Mouse (Mus musculus) stomach, postnatal 0 days (tissue): ENCODE measurements around the gene Tekt1. TPM values are rescaled to one million over a fixed set of nuclear protein-coding genes. Genes with fewer than 3 reads are reported as not detected.
A peak's percentile ranks its signal among the peaks of the same experiment; 100 is the strongest.

Experiments
- ATAC-seq: fragments of 200-750 bp; cut with Nextera tagmentation; 2 replicates; pipeline ENCODE4 v1.8.0; 2017; ENCODE audit not compliant: low FRiP score, low TSS enrichment
- DNase-seq: peaks from one replicate; pipeline ENCODE4 v3.0.0-alpha.2; 2016; ENCODE audit warnings: low spot score
- H3K27ac ChIP-seq: fragments of 300-500 bp; sonication (generic); replicated peaks from 2 replicates; pipeline ENCODE4 v1.5.1; 2014; ENCODE audit warnings: mild to moderate bottlenecking, control low read depth
- H3K27me3 ChIP-seq: fragments of 300-500 bp; sonication (generic); 2 replicates; pipeline ENCODE4 v1.6.1; 2014; ENCODE audit warnings: low read length; ENCODE audit not compliant: control insufficient read depth, insufficient read depth
- H3K36me3 ChIP-seq: fragments of 300-500 bp; sonication (generic); 2 replicates; pipeline ENCODE4 v1.6.1; 2014; ENCODE audit warnings: low read length, mixed read lengths; ENCODE audit not compliant: control insufficient read depth, insufficient read depth
- H3K4me1 ChIP-seq: fragments of 300-500 bp; sonication (generic); replicated peaks from 2 replicates; pipeline ENCODE4 v1.6.1; 2014; ENCODE audit warnings: antibody characterized with exemption; ENCODE audit not compliant: control insufficient read depth, insufficient read depth
- H3K4me2 ChIP-seq: fragments of 300-500 bp; sonication (generic); replicated peaks from 2 replicates; pipeline ENCODE4 v1.6.1; 2014; ENCODE audit warnings: low read depth, mild to moderate bottlenecking, control low read depth, moderate library complexity
- H3K4me3 ChIP-seq: fragments of 300-500 bp; sonication (generic); 2 replicates; pipeline ENCODE4 v1.5.1; 2014; ENCODE audit warnings: low read depth, low read length, control low read depth
- H3K9ac ChIP-seq: fragments of 300-500 bp; sonication (generic); 2 replicates; pipeline ENCODE4 v1.6.1; 2014; ENCODE audit warnings: mild to moderate bottlenecking, low read length, control low read depth, mixed read lengths
- H3K9me3 ChIP-seq: fragments of 300-500 bp; sonication (generic); 2 replicates; pipeline ENCODE4 v1.6.1; 2016; ENCODE audit warnings: low read length; ENCODE audit not compliant: control insufficient read depth
- CTCF ChIP-seq: IDR thresholded peaks from 2 replicates; pipeline ENCODE4 v1.5.1; 2016; ENCODE audit warnings: antibody characterized with exemption, low read depth, mild to moderate bottlenecking, moderate library complexity
- EP300 ChIP-seq: optimal IDR thresholded peaks from 2 replicates; pipeline ENCODE3; 2016; ENCODE audit warnings: antibody characterized with exemption
- WGBS: fragments of 180-500 bp; shearing (Covaris S2); extraction: QIAGEN DNeasy Blood & Tissue Kit; methylation state at CpG from one replicate; pipeline ENCODE4 v1.1.7; 2014; 5-methylcytosine and 5-hydroxymethylcytosine counted together
- polyA plus RNA-seq: library from polyadenylated mRNA; unstranded; fragments of >200 nt; fragmentation: Nextera tagmentation; extraction: Ambion mirVana; gene quantifications from 2 replicates; pipeline ENCODE4 v1.2.1, GENCODE M21; 2015

Tekt1 gene
- polyA plus RNA-seq, 1 experiment from 2014 or later, result not detected

GRCm38 (mm10) chr11:72325701-72326100, 36.5 kb downstream of the Tekt1 start:
- ATAC-seq (no peak), DNase-seq (no peak)
- Histone ChIP-seq H3K4me3 (no peak overlapping the region), H3K27me3 (no peaks in the 10 kb centered on the region), H3K4me1 (no peaks in the 10 kb centered on the region), H3K36me3 (no peaks in the 10 kb centered on the region), H3K4me2 (no peak overlapping the region), H3K9ac (no peak overlapping the region), H3K9me3 (no peaks in the 10 kb centered on the region), H3K27ac (no peak overlapping the region)
- TF ChIP-seq CTCF (no peak), EP300 (no peak)
- WGBS, result 82% methylated on average over 4 of the region's 4 CpGs

DNA sequence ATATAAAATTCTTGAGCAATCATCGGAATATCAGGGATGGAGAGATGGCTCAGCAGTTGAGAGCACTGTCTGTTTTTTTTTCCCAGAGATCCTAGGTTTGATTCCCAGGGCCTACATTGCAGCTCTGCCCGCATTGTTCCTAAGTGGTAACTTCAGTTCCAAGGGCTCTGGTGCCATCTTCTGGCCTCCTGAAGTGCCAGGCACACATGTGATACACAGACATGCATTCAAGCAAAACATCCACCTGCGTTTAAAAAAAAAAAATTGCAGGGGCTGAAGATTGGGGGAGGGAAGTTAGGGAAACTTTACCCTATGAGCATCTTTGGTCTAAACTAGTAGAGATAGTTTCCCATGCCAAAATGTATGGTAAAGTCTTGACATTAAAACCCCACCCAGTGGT, 37.8 kb downstream of the Tekt1 start:
- 62% methylated on average over 3 of the region's 3 CpGs for WGBS
- DNase-seq, result no peak
- Histone ChIP-seq H3K9me3 (no peaks in the 10 kb centered on the region), H3K9ac (no peak overlapping the region), H3K36me3 (no peaks in the 10 kb centered on the region), H3K4me2 (no peak overlapping the region), H3K4me3 (no peak overlapping the region), H3K4me1 (no peaks in the 10 kb centered on the region), H3K27me3 (no peaks in the 10 kb centered on the region), H3K27ac (no peak overlapping the region)
- ATAC-seq, result no peak
- peak; percentile 62 for TF ChIP-seq CTCF
- TF ChIP-seq EP300, result no peak

- Histone ChIP-seq H3K27me3 (0 out of 2 replicates have a peak, but pooled peaks cover 4% of the 10 kb centered on the region), H3K9ac (no peak overlapping the region), H3K9me3 (no peaks in the 10 kb centered on the region), H3K4me2 (no peak overlapping the region), H3K4me3 (no peak overlapping the region), H3K27ac (no peak overlapping the region), H3K4me1 (no peaks in the 10 kb centered on the region), H3K36me3 (no peaks in the 10 kb centered on the region)
- no peak for TF ChIP-seq EP300
- TF ChIP-seq CTCF, result no peak
- ATAC-seq (no peak), DNase-seq (no peak)
- 45% methylated on average over 5 of the region's 5 CpGs for WGBS
Observed at GRCm38 (mm10) chr11:72318026-72318425, 44.2 kb downstream of the Tekt1 start.

- Histone ChIP-seq H3K36me3 (no peaks in the 10 kb centered on the region), H3K27ac (no peak within 1 kb of the TSS), H3K4me3 (0 out of 2 replicates have a peak within 1 kb of the TSS, but pooled peaks have one; percentile 6), H3K9me3 (no peaks in the 10 kb centered on the region), H3K4me2 (peak within 1 kb of the TSS; percentile 31), H3K4me1 (no peaks in the 10 kb centered on the region), H3K9ac (peak within 1 kb of the TSS; percentile 23; the same call in 1 of the 2 replicates), H3K27me3 (0 out of 2 replicates have a peak, but pooled peaks cover 4% of the 10 kb centered on the region)
- DNase-seq (no peak), ATAC-seq (no peak)
- WGBS, result 7% methylated on average over 42 of the region's 42 CpGs
- TF ChIP-seq CTCF (no peak), EP300 (no peak)
Observed at GRCm38 (mm10) chr11:72314151-72314895, 47.9 kb downstream of the Tekt1 start, which contains the start of gene Fbxo39. Gene Fbxo39, plus strand, starts transcription at chr11:72314444.

- no peak overlapping the region for H3K4me3 ChIP-seq
- H3K9me3 ChIP-seq, result no peaks in the 10 kb centered on the region
- H3K4me2 ChIP-seq, result no peak overlapping the region
- DNase-seq (no peak), ATAC-seq (peak; percentile 73; the same call in 1 of the 2 replicates)
- no peak overlapping the region for H3K27ac ChIP-seq
- WGBS, result 56% methylated on average over 10 of the region's 10 CpGs
- no peak for TF ChIP-seq EP300
- no peak for TF ChIP-seq CTCF
- H3K4me1 ChIP-seq, result no peaks in the 10 kb centered on the region
- H3K27me3 ChIP-seq, result 0 out of 2 replicates have a peak, but pooled peaks cover 4% of the 10 kb centered on the region
- H3K9ac ChIP-seq, result no peak overlapping the region
- no peaks in the 10 kb centered on the region for H3K36me3 ChIP-seq
Observed at GRCm38 (mm10) chr11:72311355-72312001, 50.8 kb downstream of the Tekt1 start.

- H3K27ac ChIP-seq, result no peak overlapping the region
- no peaks in the 10 kb centered on the region for H3K9me3 ChIP-seq
- no peaks in the 10 kb centered on the region for H3K4me1 ChIP-seq
- no peak overlapping the region for H3K4me3 ChIP-seq
- H3K4me2 ChIP-seq, result no peak overlapping the region
- TF ChIP-seq CTCF (no peak), EP300 (no peak)
- WGBS, result 70% methylated on average over 4 of the region's 4 CpGs
- ATAC-seq (no peak), DNase-seq (no peak)
- no peak overlapping the region for H3K9ac ChIP-seq
- 0 out of 2 replicates have a peak, but pooled peaks cover 4% of the 10 kb centered on the region for H3K27me3 ChIP-seq
- H3K36me3 ChIP-seq, result no peaks in the 10 kb centered on the region
Observed at GRCm38 (mm10) chr11:72310491-72310890, 51.8 kb downstream of the Tekt1 start.
